Mouse (Mus musculus) midbrain, embryonic 16.5 days (tissue): ENCODE results near the gene Pcolce2. TPM values are rescaled to one million over a fixed set of nuclear protein-coding genes. Genes with fewer than 3 reads are reported as not detected.

ENCODE experiments used
- ATAC-seq: fragments of 200-750 bp; cut with Nextera tagmentation; 2 replicates; pipeline ENCODE4 v1.8.0; 2017; ENCODE audit warnings: moderate TSS enrichment
- H3K27ac ChIP-seq: fragments of 300-500 bp; sonication (generic); 2 replicates; pipeline ENCODE4 v1.5.1; 2014; ENCODE audit warnings: mild to moderate bottlenecking, low read length, mixed read lengths
- H3K27me3 ChIP-seq: fragments of 300-500 bp; sonication (generic); 2 replicates; pipeline ENCODE4 v1.6.1; 2014; ENCODE audit warnings: low read depth, low read length, mixed read lengths; ENCODE audit not compliant: control insufficient read depth, insufficient read depth
- H3K36me3 ChIP-seq: fragments of 300-500 bp; sonication (generic); 2 replicates; pipeline ENCODE4 v1.6.1; 2014; ENCODE audit warnings: mild to moderate bottlenecking, low read length, moderate library complexity, mixed read lengths; ENCODE audit not compliant: control insufficient read depth, insufficient read depth
- H3K4me1 ChIP-seq: fragments of 300-500 bp; sonication (generic); 2 replicates; pipeline ENCODE4 v1.6.1; 2014; ENCODE audit warnings: mild to moderate bottlenecking, low read length, mixed read lengths; ENCODE audit not compliant: control insufficient read depth, insufficient read depth
- H3K4me2 ChIP-seq: fragments of 300-500 bp; sonication (generic); 2 replicates; pipeline ENCODE4 v1.6.1; 2014; ENCODE audit warnings: mild to moderate bottlenecking, low read length, mixed read lengths
- H3K4me3 ChIP-seq: fragments of 300-500 bp; sonication (generic); 2 replicates; pipeline ENCODE4 v1.5.1; 2014; ENCODE audit warnings: low read depth, mild to moderate bottlenecking, low read length, moderate library complexity, mixed read lengths
- H3K9ac ChIP-seq: fragments of 300-500 bp; sonication (generic); 2 replicates; pipeline ENCODE4 v1.6.1; 2014; ENCODE audit warnings: low read depth, low read length, mixed read lengths
- H3K9me3 ChIP-seq: fragments of 300-500 bp; sonication (generic); replicated peaks from 2 replicates; pipeline ENCODE4 v1.6.1; 2014; ENCODE audit warnings: mild to moderate bottlenecking, low read length, mixed read lengths; ENCODE audit not compliant: control insufficient read depth, poor library complexity, severe bottlenecking
- WGBS: fragments of 180-500 bp; shearing (Covaris S2); extraction: QIAGEN DNeasy Blood & Tissue Kit; methylation state at CpG from one replicate; pipeline ENCODE4 v1.1.7; 2014; 5-methylcytosine and 5-hydroxymethylcytosine counted together
- polyA plus RNA-seq: library from polyadenylated mRNA; unstranded; fragments of >200 nt; fragmentation: Nextera tagmentation; extraction: Ambion mirVana; gene quantifications from 2 replicates; pipeline ENCODE4 v1.2.1, GENCODE M21; 2015

Gene Pcolce2
- polyA plus RNA-seq: 1.7 and 2.3 TPM in 2 replicates

- peak within 1 kb of the TSS; percentile 50 for H3K27ac ChIP-seq
These were observed at the start of gene Pcolce2 for GRCm38 (mm10) chr9:95637271-95638181. Gene Pcolce2, plus strand, starts transcription at chr9:95637601.

GRCm38 (mm10) chr9:95588070-95588469, 49.3 kb upstream of the Pcolce2 start:
- Histone ChIP-seq H3K27ac (no peak overlapping the region), H3K9ac (no peak overlapping the region), H3K4me1 (no peaks in the 10 kb centered on the region), H3K9me3 (no peaks in the 10 kb centered on the region; the same call in 1 of the 2 replicates), H3K4me2 (no peak overlapping the region), H3K27me3 (no peaks in the 10 kb centered on the region; the same call in 1 of the 2 replicates), H3K36me3 (no peaks in the 10 kb centered on the region), H3K4me3 (no peak overlapping the region)
- 88% methylated on average over 7 of the region's 7 CpGs for WGBS
- no peak for ATAC-seq

More at GRCm38 (mm10) chr9:95637271-95638181, at the start of gene Pcolce2:
- Histone ChIP-seq H3K27me3 (no peaks in the 10 kb centered on the region), H3K9me3 (no peaks in the 10 kb centered on the region), H3K9ac (peak within 1 kb of the TSS; percentile 86), H3K4me2 (peak within 1 kb of the TSS; percentile 93), H3K4me3 (peak within 1 kb of the TSS; percentile 92), H3K4me1 (peaks cover 6% of the 10 kb centered on the region), H3K36me3 (no peaks in the 10 kb centered on the region)
- WGBS: under 1% methylated on average over 62 of the region's 71 CpGs
- peak; percentile 96 for ATAC-seq

- Histone ChIP-seq H3K27me3 (no peaks in the 10 kb centered on the region), H3K9me3 (no peaks in the 10 kb centered on the region), H3K4me1 (no peaks in the 10 kb centered on the region), H3K4me3 (no peak overlapping the region), H3K36me3 (no peaks in the 10 kb centered on the region), H3K27ac (no peak overlapping the region), H3K9ac (no peak overlapping the region), H3K4me2 (no peak overlapping the region)
- 89% methylated on average over 4 of the region's 4 CpGs for WGBS
- no peak for ATAC-seq
These were observed 43.1 kb upstream of the Pcolce2 start for GRCm38 (mm10) chr9:95594291-95594690.

GRCm38 (mm10) chr9:95597466-95598178, 39.8 kb upstream of the Pcolce2 start:
- H3K4me1 ChIP-seq: no peaks in the 10 kb centered on the region
- no peaks in the 10 kb centered on the region for H3K36me3 ChIP-seq
- no peaks in the 10 kb centered on the region for H3K27me3 ChIP-seq
- WGBS: 59% methylated on average over 13 of the region's 13 CpGs
- peak overlapping the region; percentile 20; the same call in 1 of the 2 replicates for H3K4me2 ChIP-seq
- no peaks in the 10 kb centered on the region for H3K9me3 ChIP-seq
- no peak overlapping the region for H3K4me3 ChIP-seq
- ATAC-seq: no peak
- no peak overlapping the region for H3K9ac ChIP-seq
- H3K27ac ChIP-seq: no peak overlapping the region

- Histone ChIP-seq H3K4me1 (no peaks in the 10 kb centered on the region), H3K9ac (no peak overlapping the region), H3K4me3 (no peak overlapping the region), H3K36me3 (no peaks in the 10 kb centered on the region), H3K27ac (no peak overlapping the region), H3K4me2 (peak overlapping the region; percentile 20; the same call in 1 of the 2 replicates), H3K27me3 (no peaks in the 10 kb centered on the region), H3K9me3 (no peaks in the 10 kb centered on the region)
- 59% methylated on average over 19 of the region's 19 CpGs for WGBS
- no peak for ATAC-seq
These were observed 39.2 kb upstream of the Pcolce2 start for GRCm38 (mm10) chr9:95598179-95598721.

GRCm38 (mm10) chr9:95599399-95599798, 38.0 kb upstream of the Pcolce2 start:
- no peak overlapping the region for H3K9ac ChIP-seq
- H3K27ac ChIP-seq: no peak overlapping the region
- H3K36me3 ChIP-seq: no peaks in the 10 kb centered on the region
- ATAC-seq: no peak
- H3K4me3 ChIP-seq: no peak overlapping the region
- no peaks in the 10 kb centered on the region for H3K9me3 ChIP-seq
- 85% methylated on average over 4 of the region's 4 CpGs for WGBS
- H3K4me2 ChIP-seq: no peak overlapping the region
- H3K4me1 ChIP-seq: no peaks in the 10 kb centered on the region
- H3K27me3 ChIP-seq: no peaks in the 10 kb centered on the region

- H3K4me2 ChIP-seq: no peak overlapping the region
- no peak overlapping the region for H3K4me3 ChIP-seq
- H3K9ac ChIP-seq: no peak overlapping the region
- no peaks in the 10 kb centered on the region for H3K27me3 ChIP-seq
- WGBS: 87% methylated on average over 3 of the region's 3 CpGs
- H3K36me3 ChIP-seq: no peaks in the 10 kb centered on the region
- no peaks in the 10 kb centered on the region for H3K9me3 ChIP-seq
- H3K27ac ChIP-seq: no peak overlapping the region
- ATAC-seq: no peak
- H3K4me1 ChIP-seq: no peaks in the 10 kb centered on the region
These were observed 34.6 kb upstream of the Pcolce2 start for GRCm38 (mm10) chr9:95602849-95603248.

GRCm38 (mm10) chr9:95603316-95603715, 34.1 kb upstream of the Pcolce2 start:
- H3K27me3 ChIP-seq: no peaks in the 10 kb centered on the region
- no peaks in the 10 kb centered on the region for H3K36me3 ChIP-seq
- H3K9ac ChIP-seq: no peak overlapping the region
- no peak overlapping the region for H3K4me3 ChIP-seq
- WGBS: 82% methylated on average over 9 of the region's 9 CpGs
- no peak for ATAC-seq
- H3K9me3 ChIP-seq: no peaks in the 10 kb centered on the region
- no peaks in the 10 kb centered on the region for H3K4me1 ChIP-seq
- no peak overlapping the region for H3K27ac ChIP-seq
- no peak overlapping the region for H3K4me2 ChIP-seq
